Mouse (Mus musculus) adrenal gland, adult (tissue): Measurements from ENCODE around the gene Pde11a.
A peak's percentile ranks its signal among the peaks of the same experiment; 100 is the strongest.

Experiments
- DNase-seq, 2 experiments: peaks; one replicate each; pipeline ENCODE4 v3.0.0; 2022 to 2023; ENCODE audit warnings: low spot score in 1 of 2; ENCODE audit not compliant: inconsistent age in 2 of 2

Pde11a gene

DNA sequence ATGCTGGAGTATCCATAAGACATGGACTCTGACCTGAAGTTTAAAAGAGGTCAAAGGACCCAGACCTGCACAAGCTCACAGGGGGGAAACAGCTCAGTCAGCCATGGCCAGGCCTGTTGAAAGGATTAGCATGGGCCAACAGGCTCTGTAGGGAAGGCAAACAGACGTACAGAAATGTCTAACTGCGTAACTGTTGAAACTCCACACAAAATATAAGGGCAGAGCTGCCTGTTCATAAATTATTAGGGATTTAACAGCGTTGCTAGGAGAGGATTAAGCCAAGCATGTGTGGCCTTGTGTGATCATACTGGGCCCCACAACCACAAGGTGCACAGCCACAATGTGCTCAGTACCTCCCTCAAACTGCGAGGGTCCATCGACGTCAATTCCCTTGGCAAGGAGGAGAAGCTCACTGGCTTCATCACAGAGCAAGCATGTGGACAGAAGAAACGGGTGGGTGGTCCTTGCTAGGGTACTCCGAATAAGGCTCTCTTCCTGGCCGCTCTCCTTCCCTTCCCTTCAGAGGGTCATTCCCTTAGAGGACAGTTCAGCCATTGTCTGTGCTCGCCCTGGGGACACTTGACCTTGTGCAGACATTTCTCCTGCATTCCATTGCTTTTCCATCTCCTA, 375.2 kb downstream of the Pde11a start:
- peak; percentile 23 to 59 for DNase-seq

DNA sequence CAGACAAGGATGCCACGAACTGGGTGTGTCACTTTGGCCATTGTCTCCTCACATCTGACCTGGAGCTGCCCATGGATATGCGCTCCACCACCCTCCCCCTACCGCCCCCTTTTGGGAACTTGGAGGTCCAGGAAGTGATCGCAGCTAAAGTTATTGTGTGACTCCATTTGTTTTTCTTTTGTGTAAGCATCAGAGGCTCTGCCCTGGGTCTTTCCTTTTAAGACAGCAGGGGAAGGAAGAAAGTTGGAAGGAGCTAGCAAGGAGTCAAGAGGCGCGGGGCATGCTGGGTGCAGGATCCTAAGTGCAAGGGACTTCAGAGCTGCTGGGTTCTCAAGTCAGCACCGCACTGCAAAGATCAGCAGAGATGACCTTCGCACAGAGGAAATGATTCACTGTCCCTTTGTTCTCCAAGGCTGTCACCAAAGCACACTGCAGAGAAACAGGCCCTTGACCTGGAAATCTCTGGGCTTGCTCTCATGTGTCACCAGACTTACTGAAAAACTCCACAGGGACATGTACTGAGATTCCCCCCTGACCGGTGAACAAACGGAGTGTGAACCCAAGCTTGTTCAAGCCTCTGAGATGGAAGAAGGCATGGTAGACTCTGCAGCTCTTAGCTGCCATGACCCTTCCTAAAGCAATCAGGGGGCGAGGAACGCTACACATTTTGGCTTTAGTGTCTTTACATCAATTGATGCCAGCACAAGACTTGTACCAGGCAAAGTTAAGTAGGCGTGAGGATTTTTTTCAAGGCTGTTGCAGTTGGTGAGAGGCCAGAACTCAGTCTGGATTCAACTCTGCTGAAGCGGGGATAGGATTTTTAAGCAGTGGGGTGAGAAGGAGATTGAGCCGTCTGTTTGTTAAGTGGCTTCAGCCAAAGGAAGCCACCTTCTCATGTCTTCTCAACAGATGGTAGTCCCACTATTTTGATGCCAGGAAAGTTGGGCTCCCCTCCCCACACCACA, 377.9 kb downstream of the Pde11a start:
- peak; percentile 90 to 96 for DNase-seq

DNA sequence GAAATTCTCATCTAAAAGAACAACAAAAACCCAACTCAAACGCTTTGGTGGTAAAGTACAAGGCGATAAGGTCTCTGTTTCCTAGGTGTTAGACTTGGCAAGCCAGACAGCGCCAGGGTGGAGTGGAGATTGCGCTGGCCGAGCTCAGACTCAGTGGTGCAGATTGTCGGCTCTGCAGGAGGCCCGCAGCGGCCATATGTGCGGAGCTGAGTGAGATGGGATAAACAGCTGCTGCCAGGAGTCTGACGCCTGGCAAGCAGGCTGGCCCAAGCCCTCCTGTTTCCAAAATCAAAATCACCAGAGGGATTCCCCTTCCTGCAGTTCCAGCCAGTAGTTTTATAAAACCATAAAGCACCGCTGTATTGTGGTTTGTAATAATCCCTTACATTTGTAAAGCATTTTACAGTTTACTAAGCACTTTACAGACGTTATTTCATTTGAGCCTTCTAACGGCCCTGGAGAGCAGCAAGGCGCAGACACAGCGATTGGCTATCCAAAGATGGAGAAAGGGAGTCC, 378.7 kb downstream of the Pde11a start:
- peak; percentile 43 to 79 for DNase-seq

DNA sequence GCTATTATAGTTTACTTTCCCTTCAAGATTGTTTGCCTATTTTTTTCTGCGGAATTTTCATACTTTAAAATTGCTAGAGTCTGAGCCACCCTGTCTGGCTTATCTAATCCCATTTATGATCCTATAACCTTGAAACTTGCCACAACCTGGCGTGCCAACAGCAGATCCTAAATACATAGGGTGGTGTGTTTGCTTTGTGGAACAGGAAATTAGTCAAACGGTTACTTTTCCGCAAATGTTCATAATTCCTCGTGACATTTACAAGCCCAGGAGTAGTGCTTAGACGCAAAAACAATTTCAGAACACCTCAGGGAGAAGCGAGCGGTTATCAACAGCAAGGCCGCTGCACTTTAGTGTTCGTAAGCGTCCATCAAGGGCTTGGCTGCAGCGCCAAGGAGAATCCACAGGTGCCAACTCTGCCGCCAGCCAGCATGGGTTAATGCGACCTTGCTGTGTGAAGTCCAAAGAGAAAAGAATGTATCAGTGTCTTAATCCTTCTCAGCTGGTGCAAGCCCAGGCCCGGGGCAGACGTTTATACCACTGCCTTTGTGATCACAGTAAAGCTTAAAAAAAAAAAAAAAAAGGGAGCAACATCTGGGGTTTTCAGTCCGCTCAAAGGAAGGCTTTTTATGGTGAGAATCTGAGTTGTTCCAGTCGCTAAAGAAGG, 379.3 kb downstream of the Pde11a start:
- peak; percentile 52 to 85 for DNase-seq

DNA sequence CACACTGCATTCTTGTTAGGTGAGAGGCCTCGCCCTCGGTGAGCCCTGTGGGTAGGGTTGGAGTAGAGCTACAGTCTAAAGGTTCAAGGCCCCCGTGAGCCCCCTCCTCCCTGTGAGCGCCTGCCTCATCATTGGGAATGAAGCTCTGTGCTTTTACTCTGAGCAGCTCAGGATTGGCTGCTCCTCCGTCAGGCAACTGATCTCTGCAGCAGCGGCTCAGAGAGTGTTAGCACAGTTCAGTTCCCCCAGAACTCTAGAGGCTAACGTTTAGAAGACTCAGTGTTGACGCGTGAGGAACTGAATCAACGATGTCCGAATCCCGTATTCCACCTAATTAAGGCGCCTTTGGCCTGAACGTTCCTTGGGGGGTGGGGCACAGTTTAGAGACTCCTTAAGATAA, 382.9 kb downstream of the Pde11a start:
- DNase-seq: no peak

DNA sequence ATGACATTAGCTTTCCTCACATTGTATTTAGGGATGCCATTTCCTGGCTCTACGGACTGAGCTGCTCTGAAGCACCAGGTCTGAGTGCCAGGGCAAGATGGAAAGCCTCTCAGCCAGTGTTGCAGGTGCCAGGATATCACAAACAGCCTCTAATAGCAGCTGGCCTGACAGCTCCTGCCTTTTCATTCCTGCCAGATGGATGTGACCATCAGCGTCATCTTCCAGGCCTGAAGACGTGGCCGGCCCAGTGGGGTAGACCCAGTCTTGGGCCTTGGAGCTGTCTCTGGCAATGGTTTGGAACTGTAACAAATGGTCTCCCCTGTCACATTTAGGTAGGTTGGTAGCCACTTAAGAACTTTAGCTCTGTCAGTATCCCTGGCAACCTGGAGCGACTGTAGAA, 385.3 kb downstream of the Pde11a start:
- DNase-seq: no peak

DNA sequence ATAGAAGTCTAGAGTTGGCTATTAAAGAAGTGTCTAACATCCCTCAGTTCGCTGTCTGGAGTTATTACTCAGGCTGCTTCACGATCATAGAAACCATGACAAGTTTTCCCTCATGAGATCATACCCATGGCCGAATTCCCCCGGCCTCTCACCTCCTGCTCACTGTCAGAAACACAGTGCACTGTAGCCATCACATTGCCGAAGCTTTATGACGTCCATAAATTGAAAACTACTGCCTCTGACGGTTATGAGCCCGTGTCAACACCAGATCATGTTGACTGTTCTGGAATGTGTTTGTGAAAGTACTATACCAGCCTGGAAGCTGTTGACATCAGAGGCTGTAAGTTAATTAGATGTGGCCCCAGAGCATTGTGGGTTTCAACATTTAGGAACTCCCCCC, 387.9 kb downstream of the Pde11a start:
- DNase-seq: no peak
